Mouse (Mus musculus) gonadal fat pad, adult 2 months (tissue): Measurements from ENCODE around the gene Caln1. TPM values are rescaled to one million over a fixed set of nuclear protein-coding genes. Genes with fewer than 3 reads are reported as not detected.

Experiments used
- DNase-seq: peaks from one replicate; pipeline ENCODE4 v3.0.0-alpha.2; 2012; ENCODE audit warnings: low read depth
- polyA plus RNA-seq: library from polyadenylated mRNA; depleted of rRNA; stranded (reverse); fragments of >200 nt; gene quantifications from 2 replicates; pipeline ENCODE4 v1.2.3, GENCODE M21; 2012; rRNA removed

Caln1 gene
- 0.12 and 0.36 TPM in 2 replicates for polyA plus RNA-seq

- DNase-seq, result no peak
Observed at GRCm38 (mm10) chr5:130369237-130369636, at the start of gene Caln1. TSS of gene Caln1 (plus strand) at chr5:130369455.

GRCm38 (mm10) chr5:130319783-130320182, 49.5 kb upstream of the Caln1 start:
- DNase-seq, result no peak

- no peak for DNase-seq
Observed at GRCm38 (mm10) chr5:130320485-130320884, 48.8 kb upstream of the Caln1 start.

- no peak for DNase-seq
Observed at GRCm38 (mm10) chr5:130325486-130325885, 43.8 kb upstream of the Caln1 start.

- DNase-seq, result no peak
Observed at GRCm38 (mm10) chr5:130327615-130328263, 41.5 kb upstream of the Caln1 start.

- no peak for DNase-seq
Observed at GRCm38 (mm10) chr5:130328366-130328765, 40.9 kb upstream of the Caln1 start.

GRCm38 (mm10) chr5:130329889-130330288, 39.4 kb upstream of the Caln1 start:
- DNase-seq, result no peak

- DNase-seq, result no peak
Observed at GRCm38 (mm10) chr5:130330801-130331200, 38.5 kb upstream of the Caln1 start.

- no peak for DNase-seq
Observed at GRCm38 (mm10) chr5:130331206-130331605, 38.0 kb upstream of the Caln1 start.

GRCm38 (mm10) chr5:130333566-130333965, 35.7 kb upstream of the Caln1 start:
- no peak for DNase-seq

- DNase-seq, result no peak
Observed at GRCm38 (mm10) chr5:130333971-130334370, 35.3 kb upstream of the Caln1 start.

GRCm38 (mm10) chr5:130335462-130335861, 33.8 kb upstream of the Caln1 start:
- DNase-seq, result no peak

GRCm38 (mm10) chr5:130340656-130341055, 28.6 kb upstream of the Caln1 start:
- DNase-seq, result no peak

- DNase-seq, result no peak
Observed at GRCm38 (mm10) chr5:130344999-130345398, 24.3 kb upstream of the Caln1 start.

- DNase-seq, result no peak
Observed at GRCm38 (mm10) chr5:130345871-130346270, 23.4 kb upstream of the Caln1 start.

GRCm38 (mm10) chr5:130355223-130355622, 14.0 kb upstream of the Caln1 start:
- DNase-seq, result no peak

- DNase-seq, result no peak
Observed at GRCm38 (mm10) chr5:130363111-130363510, 6.1 kb upstream of the Caln1 start.

GRCm38 (mm10) chr5:130363773-130364172, 5.5 kb upstream of the Caln1 start:
- no peak for DNase-seq

- DNase-seq, result no peak
Observed at GRCm38 (mm10) chr5:130368236-130368635, 1.0 kb upstream of the Caln1 start.

- DNase-seq, result no peak
Observed at GRCm38 (mm10) chr5:130375411-130375810, 6.2 kb downstream of the Caln1 start.

- no peak for DNase-seq
Observed at GRCm38 (mm10) chr5:130384222-130384912, 15.1 kb downstream of the Caln1 start, which contains the start of gene A330070K13Rik. TSS of gene A330070K13Rik (minus strand) at chr5:130384631.

- DNase-seq, result no peak
Observed at GRCm38 (mm10) chr5:130386418-130386817, 17.2 kb downstream of the Caln1 start.

- DNase-seq, result no peak
Observed at GRCm38 (mm10) chr5:130393618-130394355, 24.5 kb downstream of the Caln1 start.
